Mouse (Mus musculus): ENCODE results near the gene Trmt61a. TPM values are rescaled to one million over a fixed set of nuclear protein-coding genes. Genes with fewer than 3 reads are reported as not detected.

Gene Trmt61a
- polyA plus RNA-seq, 1 experiment: 21.6 TPM

DNA sequence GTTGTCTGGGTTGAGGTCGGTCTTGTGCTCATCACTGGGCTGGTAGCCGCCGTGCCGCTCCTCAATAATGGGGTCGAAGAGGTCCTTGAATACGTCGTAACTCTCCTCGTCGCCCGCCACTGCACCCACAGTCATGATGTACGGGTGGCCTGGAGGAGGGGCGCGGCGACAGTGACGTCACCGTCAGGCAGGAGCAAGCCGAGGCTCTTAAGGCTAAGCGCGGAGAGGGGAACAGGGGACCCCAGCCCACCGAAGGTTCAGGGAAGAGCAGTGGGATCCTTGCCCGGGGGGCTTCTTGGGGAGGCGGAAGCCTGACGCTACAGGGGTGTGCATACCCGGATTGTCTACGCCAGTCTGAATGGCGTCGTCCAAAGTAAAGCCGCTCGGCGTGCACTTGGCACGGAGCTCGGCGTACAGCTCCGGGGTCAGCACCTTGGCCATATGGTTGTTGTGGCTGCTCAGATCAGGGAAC lies 6.4 kb upstream of the Trmt61a start:
- WGBS: under 1% methylated on average over 34 of the region's 34 CpGs
- Histone ChIP-seq H3K4me1 (ENCODE audit: control insufficient read depth, insufficient read depth, low read length) (peaks cover 16% of the 10 kb centered on the region; the same call in 1 of the 2 replicates), H3K4me3 (replicated peaks; ENCODE audit: extremely low read depth, low read depth, low read length) (peak overlapping the region; percentile 53)
- DNase-seq: peak; percentile 52
- no peak for TF ChIP-seq CTCF (IDR thresholded peaks at IDR 0.05; ENCODE audit: insufficient read depth, low read length)
- no peak for TF ChIP-seq POLR2A (IDR thresholded peaks at IDR 0.05; ENCODE audit: borderline replicate concordance, extremely low read depth, low read depth, low read length)

DNA sequence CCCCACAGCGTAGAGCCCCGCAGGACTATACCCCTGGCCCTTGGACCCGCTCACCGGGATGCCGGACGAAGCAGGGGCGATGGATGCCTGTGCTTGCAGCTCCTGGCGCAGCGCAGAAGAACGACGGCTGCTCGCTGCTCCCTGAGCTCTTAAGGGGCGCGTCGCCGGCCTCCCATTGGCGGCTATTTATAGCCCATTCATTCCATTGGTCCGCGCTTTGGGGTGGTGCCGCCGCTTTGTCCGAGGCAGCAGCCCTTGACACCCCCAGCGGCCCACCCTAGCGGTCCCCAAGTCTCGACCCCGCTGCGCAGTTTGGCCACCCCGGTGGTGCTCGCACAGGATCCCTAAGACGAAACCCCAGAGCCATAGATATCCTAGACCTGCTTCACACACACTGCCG lies 5.7 kb upstream of the Trmt61a start, which contains the start of gene Ckb:
TSS of gene Ckb (minus strand) at position 163 of the 400 bp plus-strand sequence.
- TF ChIP-seq POLR2A (IDR thresholded peaks at IDR 0.05; ENCODE audit: borderline replicate concordance, extremely low read depth, low read depth, low read length) (peak; percentile 81; the same call in 1 of the 2 replicates), CTCF (IDR thresholded peaks at IDR 0.05; ENCODE audit: insufficient read depth, low read length) (no peak)
- Histone ChIP-seq H3K4me1 (ENCODE audit: control insufficient read depth, insufficient read depth, low read length) (peaks cover 16% of the 10 kb centered on the region; the same call in 1 of the 2 replicates), H3K4me3 (replicated peaks; ENCODE audit: extremely low read depth, low read depth, low read length) (peak within 1 kb of the TSS; percentile 53)
- DNase-seq: peak; percentile 52
- under 1% methylated on average over 31 of the region's 31 CpGs for WGBS

DNA sequence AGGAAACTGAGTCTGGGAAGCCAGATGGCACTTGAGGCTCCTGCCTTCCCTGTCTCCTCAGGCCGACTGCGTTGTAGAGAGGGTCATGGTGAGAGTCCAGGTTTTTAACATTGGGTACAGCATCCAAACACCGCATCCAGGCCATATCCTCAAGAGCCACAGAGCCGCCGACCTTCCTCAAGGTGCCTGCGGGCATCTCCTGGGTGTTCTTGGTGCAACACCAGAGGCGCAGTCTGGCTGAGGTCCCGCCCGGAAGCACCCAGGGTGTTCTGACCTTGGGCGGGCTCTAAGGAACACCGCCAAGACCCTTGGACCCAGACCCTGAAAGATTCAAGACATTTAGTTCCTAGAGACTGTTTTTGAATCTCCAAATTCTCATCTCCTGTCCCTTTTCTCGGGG lies 5.3 kb upstream of the Trmt61a start:
- 14% methylated on average over 12 of the region's 12 CpGs for WGBS
- peak overlapping the region; percentile 53 for H3K4me3 ChIP-seq (replicated peaks; ENCODE audit: extremely low read depth, low read depth, low read length)
- DNase-seq: no peak
- no peak for TF ChIP-seq POLR2A (IDR thresholded peaks at IDR 0.05; ENCODE audit: borderline replicate concordance, extremely low read depth, low read depth, low read length)
- no peak for TF ChIP-seq CTCF (IDR thresholded peaks at IDR 0.05; ENCODE audit: insufficient read depth, low read length)
- H3K4me1 ChIP-seq (ENCODE audit: control insufficient read depth, insufficient read depth, low read length): peaks cover 20% of the 10 kb centered on the region; the same call in 1 of the 2 replicates

DNA sequence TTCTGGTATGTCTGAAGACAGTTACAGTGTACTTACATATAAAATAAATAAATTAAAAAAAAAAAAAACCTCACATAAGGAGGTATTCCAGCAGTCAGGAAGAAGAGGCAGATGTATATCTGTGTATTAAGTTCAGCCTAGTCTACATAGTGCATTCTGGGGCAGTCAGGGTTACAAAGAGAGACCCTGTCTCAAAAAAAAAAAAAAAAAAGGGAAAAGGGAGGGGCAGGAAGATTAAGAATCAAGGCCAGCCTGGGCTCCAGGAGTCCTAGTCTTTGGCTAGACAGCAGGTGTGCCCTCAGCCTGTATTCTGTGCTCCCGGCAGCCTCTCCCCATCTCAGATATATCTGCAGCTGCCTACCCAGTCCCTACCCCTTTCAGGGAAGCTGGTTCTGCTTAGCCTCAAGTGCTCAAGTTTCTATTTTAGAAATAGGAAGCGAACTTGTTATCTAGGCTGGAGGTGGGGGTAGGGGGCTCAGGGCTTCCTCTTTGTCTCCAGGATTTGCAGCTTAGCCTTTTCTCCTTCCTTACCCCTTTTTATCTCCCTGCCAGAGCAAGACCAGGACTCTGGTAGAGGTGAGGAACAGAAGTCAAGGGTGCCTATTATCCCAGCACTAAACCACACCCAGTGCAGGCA lies 2.9 kb upstream of the Trmt61a start:
- TF ChIP-seq CTCF (IDR thresholded peaks at IDR 0.05; ENCODE audit: insufficient read depth, low read length) (no peak), POLR2A (IDR thresholded peaks at IDR 0.05; ENCODE audit: borderline replicate concordance, extremely low read depth, low read depth, low read length) (no peak)
- 66% methylated on average over 2 of the region's 2 CpGs for WGBS
- Histone ChIP-seq H3K4me1 (ENCODE audit: control insufficient read depth, insufficient read depth, low read length) (peaks cover 16% of the 10 kb centered on the region), H3K4me3 (replicated peaks; ENCODE audit: extremely low read depth, low read depth, low read length) (no peak overlapping the region)
- no peak for DNase-seq

DNA sequence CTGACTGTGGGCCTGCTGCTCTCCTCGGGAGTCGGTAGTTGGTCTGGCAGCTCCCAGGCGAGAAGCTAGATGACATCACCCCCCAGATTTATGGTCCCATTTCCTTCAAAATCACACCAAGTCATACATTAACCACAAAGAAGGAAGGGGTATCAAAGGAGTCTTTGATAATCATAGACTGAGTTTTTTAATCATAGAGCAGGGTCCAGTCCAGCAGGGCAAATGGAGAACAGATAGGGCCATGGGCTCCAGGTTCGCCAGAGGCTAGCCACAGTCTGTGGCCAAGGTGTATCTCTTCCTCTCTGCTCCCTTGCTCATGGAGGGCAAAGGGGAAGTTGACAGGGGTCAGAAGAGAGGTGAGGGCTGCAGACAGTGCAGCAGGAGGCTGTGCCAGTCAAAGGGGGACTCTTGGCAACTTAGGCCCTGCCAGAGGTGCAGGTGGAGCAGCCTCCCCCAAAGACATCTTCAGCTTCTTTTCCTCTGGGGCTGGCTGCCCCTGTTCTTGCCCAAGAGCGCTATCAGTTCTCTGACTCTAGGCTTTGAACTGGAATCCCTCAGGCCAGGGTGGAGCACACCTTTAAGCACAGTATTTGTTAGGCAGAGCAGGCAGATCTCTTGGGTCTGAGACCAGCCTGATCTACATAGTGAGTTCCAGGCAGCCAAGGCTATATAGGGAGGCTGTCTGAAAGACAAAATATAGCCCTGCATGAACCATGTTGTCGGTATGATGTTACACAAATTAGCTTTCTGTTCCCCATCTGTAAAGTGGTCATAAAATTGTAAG lies 1.9 kb upstream of the Trmt61a start:
- H3K4me3 ChIP-seq (replicated peaks; ENCODE audit: extremely low read depth, low read depth, low read length): no peak overlapping the region
- peaks cover 11% of the 10 kb centered on the region for H3K4me1 ChIP-seq (ENCODE audit: control insufficient read depth, insufficient read depth, low read length)
- WGBS: 80% methylated on average over 6 of the region's 6 CpGs
- no peak for TF ChIP-seq POLR2A (IDR thresholded peaks at IDR 0.05; ENCODE audit: borderline replicate concordance, extremely low read depth, low read depth, low read length)
- TF ChIP-seq CTCF (IDR thresholded peaks at IDR 0.05; ENCODE audit: insufficient read depth, low read length): no peak
- no peak for DNase-seq

DNA sequence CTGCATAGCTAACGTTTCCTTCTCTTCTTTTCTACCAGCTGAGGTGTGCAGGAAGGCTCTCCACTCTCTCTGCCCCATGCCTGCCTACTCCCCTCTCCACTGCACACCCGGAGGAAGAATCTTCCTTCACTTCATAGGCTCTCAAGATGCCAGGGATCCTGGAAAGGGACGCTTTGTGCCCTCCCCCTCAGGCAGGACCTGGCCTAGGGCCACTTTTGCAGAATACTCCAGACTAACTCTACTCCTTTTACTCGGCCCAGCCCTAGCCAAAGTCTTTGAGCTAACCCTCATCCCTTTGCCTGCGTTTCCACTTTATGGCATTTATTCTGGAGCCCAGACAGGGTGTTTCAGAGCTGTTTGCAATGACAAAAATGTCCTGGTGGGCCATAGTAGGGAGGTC lies 484 bp upstream of the Trmt61a start:
- 9% methylated on average over 5 of the region's 5 CpGs for WGBS
- H3K4me1 ChIP-seq (ENCODE audit: control insufficient read depth, insufficient read depth, low read length): peaks cover 10% of the 10 kb centered on the region
- no peak for DNase-seq
- TF ChIP-seq POLR2A (IDR thresholded peaks at IDR 0.05; ENCODE audit: borderline replicate concordance, extremely low read depth, low read depth, low read length): no peak
- no peak for TF ChIP-seq CTCF (IDR thresholded peaks at IDR 0.05; ENCODE audit: insufficient read depth, low read length)
- H3K4me3 ChIP-seq (replicated peaks; ENCODE audit: extremely low read depth, low read depth, low read length): peak overlapping the region; percentile 86

DNA sequence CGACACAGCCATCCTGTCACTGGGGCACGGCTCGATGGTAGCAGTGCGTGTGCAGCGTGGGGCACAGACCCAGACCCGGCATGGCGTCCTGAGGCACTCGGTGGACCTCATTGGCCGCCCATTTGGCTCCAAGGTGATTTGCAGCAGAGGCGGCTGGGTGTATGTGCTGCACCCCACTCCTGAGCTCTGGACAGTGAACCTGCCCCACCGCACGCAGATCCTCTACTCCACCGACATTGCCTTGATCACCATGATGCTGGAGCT lies 697 bp downstream of the Trmt61a start:
- WGBS: 3% methylated on average over 13 of the region's 13 CpGs
- no peak for DNase-seq

DNA sequence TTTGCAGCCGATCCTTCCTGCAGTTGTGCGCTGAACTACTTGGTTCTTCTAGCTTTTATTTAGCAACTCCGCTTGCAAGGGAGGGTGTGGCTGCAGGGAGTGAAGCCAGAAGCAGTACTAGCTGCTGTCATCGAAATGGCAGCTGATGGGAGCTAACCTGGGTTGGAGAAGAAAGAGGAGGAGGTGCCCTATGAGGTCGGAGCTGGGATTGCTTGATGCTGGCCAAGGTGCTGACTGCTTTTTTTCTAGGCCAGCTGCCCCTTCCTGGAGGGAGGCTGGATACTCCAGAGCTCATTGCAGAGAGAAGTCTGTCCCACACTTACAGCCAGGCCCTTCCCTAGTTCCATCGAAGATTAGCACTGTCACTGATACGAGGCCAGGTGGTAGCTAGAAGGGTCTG lies 1.1 kb downstream of the Trmt61a start:
- H3K4me3 ChIP-seq (replicated peaks; ENCODE audit: extremely low read depth, low read depth, low read length): no peak overlapping the region
- DNase-seq: no peak
- H3K4me1 ChIP-seq (ENCODE audit: control insufficient read depth, insufficient read depth, low read length): peaks cover 8% of the 10 kb centered on the region
- TF ChIP-seq CTCF (IDR thresholded peaks at IDR 0.05; ENCODE audit: insufficient read depth, low read length) (no peak), POLR2A (IDR thresholded peaks at IDR 0.05; ENCODE audit: borderline replicate concordance, extremely low read depth, low read depth, low read length) (no peak)
- 41% methylated on average over 7 of the region's 7 CpGs for WGBS

More for the DNA sequence above, 697 bp downstream of the Trmt61a start:
- no peak for TF ChIP-seq CTCF (IDR thresholded peaks at IDR 0.05; ENCODE audit: insufficient read depth, low read length)
- TF ChIP-seq POLR2A (IDR thresholded peaks at IDR 0.05; ENCODE audit: borderline replicate concordance, extremely low read depth, low read depth, low read length): no peak
- peaks cover 8% of the 10 kb centered on the region for H3K4me1 ChIP-seq (ENCODE audit: control insufficient read depth, insufficient read depth, low read length)
- H3K4me3 ChIP-seq (replicated peaks; ENCODE audit: extremely low read depth, low read depth, low read length): peak overlapping the region; percentile 86

DNA sequence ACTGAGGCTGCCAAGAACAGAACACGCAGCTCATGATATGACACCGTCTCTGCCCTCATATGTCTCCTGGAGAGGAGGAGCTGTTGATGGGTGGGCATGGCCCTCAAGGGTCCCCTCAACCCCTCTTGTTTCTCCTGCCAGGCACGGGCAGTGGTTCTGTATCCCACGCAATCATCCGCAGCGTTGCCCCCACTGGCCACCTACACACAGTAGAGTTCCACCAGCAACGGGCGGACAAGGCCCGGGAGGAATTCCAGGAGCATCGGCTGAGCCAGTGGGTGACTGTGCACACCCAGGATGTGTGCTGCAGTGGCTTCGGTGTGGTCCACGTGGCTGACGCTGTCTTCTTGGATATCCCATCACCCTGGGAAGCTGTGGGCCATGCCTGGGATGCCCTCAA lies 2.8 kb downstream of the Trmt61a start:
- no peak for TF ChIP-seq CTCF (IDR thresholded peaks at IDR 0.05; ENCODE audit: insufficient read depth, low read length)
- no peak for TF ChIP-seq POLR2A (IDR thresholded peaks at IDR 0.05; ENCODE audit: borderline replicate concordance, extremely low read depth, low read depth, low read length)
- WGBS: 84% methylated on average over 13 of the region's 13 CpGs

More for the DNA sequence above, 2.8 kb downstream of the Trmt61a start:
- Histone ChIP-seq H3K4me1 (ENCODE audit: control insufficient read depth, insufficient read depth, low read length) (peaks cover 8% of the 10 kb centered on the region), H3K4me3 (replicated peaks; ENCODE audit: extremely low read depth, low read depth, low read length) (no peak overlapping the region)
- no peak for DNase-seq

All from lung, adult 2 months (tissue).